Mouse (Mus musculus): ENCODE results near the gene Patj.

GRCm38 (mm10) chr4:98404412-98404811 lies 8.8 kb downstream of the Patj start:
- TF ChIP-seq CTCF (conservative IDR thresholded peaks at IDR 0.05; ENCODE audit: insufficient read depth, insufficient read length, low read depth, low read length) = no peak
- no peak for TF ChIP-seq POLR2A (IDR thresholded peaks at IDR 0.05; ENCODE audit: low read depth, low read length)

All from kidney, adult 2 months (tissue).